Mouse (Mus musculus): ENCODE results near the gene Myo19.

Myo19 gene

GRCm38 (mm10) chr11:84886767-84887511, 7.0 kb downstream of the Myo19 start:
- peak in 1 of 2 experiments; percentile 44 for DNase-seq

- no peak for DNase-seq
Observed at GRCm38 (mm10) chr11:84888025-84888424, 8.1 kb downstream of the Myo19 start.

GRCm38 (mm10) chr11:84889492-84889891, 9.5 kb downstream of the Myo19 start:
- DNase-seq, result no peak

GRCm38 (mm10) chr11:84891705-84892104, 11.8 kb downstream of the Myo19 start:
- no peak for DNase-seq

- no peak for DNase-seq
Observed at GRCm38 (mm10) chr11:84893113-84893512, 13.2 kb downstream of the Myo19 start.

GRCm38 (mm10) chr11:84904597-84905144, 24.7 kb downstream of the Myo19 start:
- DNase-seq, result no peak

GRCm38 (mm10) chr11:84907081-84907480, 27.1 kb downstream of the Myo19 start:
- DNase-seq, result no peak

GRCm38 (mm10) chr11:84908480-84908879, 28.5 kb downstream of the Myo19 start:
- no peak for DNase-seq

GRCm38 (mm10) chr11:84910411-84910810, 30.5 kb downstream of the Myo19 start:
- peak in 1 of 2 experiments; percentile 29 for DNase-seq

GRCm38 (mm10) chr11:84914673-84915072, 34.7 kb downstream of the Myo19 start:
- DNase-seq, result no peak

- peak; percentile 93 for DNase-seq
Observed at GRCm38 (mm10) chr11:84916053-84916702, 36.2 kb downstream of the Myo19 start, which contains the start of gene Znhit3. TSS of gene Znhit3 (minus strand) at chr11:84916366.

GRCm38 (mm10) chr11:84916703-84917300, 36.9 kb downstream of the Myo19 start:
- no peak for DNase-seq

- DNase-seq, result peak; percentile 87 to 95
Observed at GRCm38 (mm10) chr11:84918425-84918824, 38.5 kb downstream of the Myo19 start.

GRCm38 (mm10) chr11:84919276-84919675, 39.3 kb downstream of the Myo19 start:
- DNase-seq, result peak; percentile 54 to 68

- no peak for DNase-seq
Observed at GRCm38 (mm10) chr11:84919951-84920350, 40.0 kb downstream of the Myo19 start.

GRCm38 (mm10) chr11:84920981-84921380, 41.0 kb downstream of the Myo19 start:
- no peak for DNase-seq

GRCm38 (mm10) chr11:84932261-84932660, 52.3 kb downstream of the Myo19 start:
- DNase-seq, result no peak

- DNase-seq, result no peak
Observed at GRCm38 (mm10) chr11:84939508-84940053, 59.6 kb downstream of the Myo19 start.

- no peak for DNase-seq
Observed at GRCm38 (mm10) chr11:84940140-84940539, 60.2 kb downstream of the Myo19 start.

- peak; percentile 78 to 85 for DNase-seq
Observed at GRCm38 (mm10) chr11:84943948-84944347, 64.0 kb downstream of the Myo19 start.

- no peak for DNase-seq
Observed at GRCm38 (mm10) chr11:84944639-84945435, 64.9 kb downstream of the Myo19 start.

GRCm38 (mm10) chr11:84945841-84946240, 65.9 kb downstream of the Myo19 start:
- DNase-seq, result peak; percentile 38 to 85

Measured in kidney, postnatal 25 days (tissue).